Mouse (Mus musculus): ENCODE results near the gene Fyco1.

DNA sequence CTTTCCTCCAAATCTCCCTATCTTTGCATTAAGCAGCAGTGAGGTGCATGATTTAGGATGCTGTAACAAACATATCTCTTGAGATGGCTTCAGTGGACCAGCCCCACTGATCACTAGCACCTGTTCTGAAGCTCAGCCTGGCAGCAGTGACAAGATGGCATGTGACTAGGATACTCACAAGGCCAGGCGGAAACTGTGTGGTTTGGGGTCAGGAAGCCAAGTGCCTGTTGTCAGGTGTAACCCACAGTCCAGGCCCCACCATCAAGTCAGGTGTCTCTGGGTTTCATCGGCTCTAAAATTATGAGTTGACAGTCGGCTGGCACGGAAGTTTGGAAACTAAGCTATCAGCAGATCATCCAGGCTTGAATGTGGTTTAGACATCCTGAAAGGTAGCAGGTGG lies 97.4 kb downstream of the Fyco1 start:
- no peak for TF ChIP-seq CTCF (IDR thresholded peaks at IDR 0.05; ENCODE audit: low read depth)
- no peak for TF ChIP-seq EP300 (IDR thresholded peaks at IDR 0.05; ENCODE audit: low read depth)

Measured in heart, postnatal 0 days (tissue).